Comparison of ENCODE assay signal across 8 mouse cellular contexts in genomic region chr16:4896249-4897027, GRCm38 (mm10). TPM values are rescaled to one million over a fixed set of nuclear protein-coding genes. Genes with fewer than 3 reads are reported as not detected.
A peak's percentile ranks its signal among the peaks of the same experiment; 100 is the strongest.
DNase-seq lines count a peak whose midpoint lies in the region; ATAC-seq and TF ChIP-seq lines count a peak whose summit lies in the region.

No protein-coding gene starts in this region.

- H3K4me3 ChIP-seq in limb, embryonic 12.5 days (replicated peaks), result no peak overlapping the region
- H3K4me3 ChIP-seq in limb, embryonic 10.5 days, result no peak overlapping the region
- H3K4me3 ChIP-seq in olfactory bulb, adult 2 months (ENCODE audit: insufficient read depth, low read depth, low read length), result no peak overlapping the region
- no peak overlapping the region for H3K4me3 ChIP-seq in forebrain, postnatal 0 days (ENCODE audit: low read depth, low read length)

- H3K9ac ChIP-seq in limb, embryonic 12.5 days (replicated peaks), result no peak overlapping the region
- no peak overlapping the region for H3K9ac ChIP-seq in forebrain, postnatal 0 days

- WGBS in limb, embryonic 12.5 days, result 77% methylated on average over 5 of the region's 5 CpGs
- WGBS in limb, embryonic 10.5 days, result 77% methylated on average over 5 of the region's 5 CpGs
- WGBS in olfactory bulb, adult 2 months, result 32% methylated on average over 5 of the region's 5 CpGs
- WGBS in forebrain, postnatal 0 days, result 76% methylated on average over 5 of the region's 5 CpGs

- TF ChIP-seq POLR2A in olfactory bulb, adult 2 months (IDR thresholded peaks at IDR 0.05; ENCODE audit: insufficient read depth, low read depth, low read length), result no peak

- H3K4me2 ChIP-seq in limb, embryonic 12.5 days, result no peak overlapping the region
- no peak overlapping the region for H3K4me2 ChIP-seq in forebrain, postnatal 0 days (ENCODE audit: low read depth)

- no peaks in the 10 kb centered on the region for H3K27me3 ChIP-seq in limb, embryonic 12.5 days
- no peaks in the 10 kb centered on the region for H3K27me3 ChIP-seq in limb, embryonic 10.5 days (ENCODE audit: low read depth, poor library complexity, severe bottlenecking)
- H3K27me3 ChIP-seq in forebrain, postnatal 0 days (ENCODE audit: insufficient read depth, low read length), result no peaks in the 10 kb centered on the region

- ATAC-seq in limb, embryonic 12.5 days (ENCODE audit: insufficient number of reproducible peaks, insufficient read depth, low FRiP score, low TSS enrichment, low read depth), result no peak
- ATAC-seq in CD4-positive, CD25-positive, alpha-beta regulatory T cell, adult 4 months, result no peak
- no peak for ATAC-seq in forebrain, postnatal 0 days

- no peak for DNase-seq in limb, embryonic 10.5 days (ENCODE audit: low spot score)
- peak; percentile 99 for DNase-seq in heart, adult 11 months
- peak; percentile 86 to 92 for DNase-seq in kidney, adult 8-10 months
- DNase-seq in layer of hippocampus, adult 9-11 months, result no peak
- no peak for DNase-seq in forebrain, postnatal 0 days

- no peaks in the 10 kb centered on the region for H3K9me3 ChIP-seq in limb, embryonic 12.5 days
- no peaks in the 10 kb centered on the region for H3K9me3 ChIP-seq in limb, embryonic 10.5 days (replicated peaks)
- H3K9me3 ChIP-seq in forebrain, postnatal 0 days (ENCODE audit: low read length), result no peaks in the 10 kb centered on the region

- no peaks in the 10 kb centered on the region; the same call in 1 of the 2 replicates for H3K4me1 ChIP-seq in limb, embryonic 12.5 days (replicated peaks)
- peaks cover 9% of the 10 kb centered on the region; the same call in 1 of the 2 replicates for H3K4me1 ChIP-seq in limb, embryonic 10.5 days
- peaks cover 21% of the 10 kb centered on the region for H3K4me1 ChIP-seq in olfactory bulb, adult 2 months (ENCODE audit: control insufficient read depth, insufficient read depth, low read length)
- no peaks in the 10 kb centered on the region for H3K4me1 ChIP-seq in forebrain, postnatal 0 days (ENCODE audit: insufficient read depth)

- peaks cover 16% of the 10 kb centered on the region; the same call in 1 of the 2 replicates for H3K36me3 ChIP-seq in limb, embryonic 12.5 days
- H3K36me3 ChIP-seq in limb, embryonic 10.5 days, result peaks cover 8% of the 10 kb centered on the region
- no peaks in the 10 kb centered on the region for H3K36me3 ChIP-seq in forebrain, postnatal 0 days (ENCODE audit: insufficient read depth)

- 0 out of 2 replicates have a peak overlapping the region, but pooled peaks have one; percentile 41 for H3K27ac ChIP-seq in limb, embryonic 12.5 days
- H3K27ac ChIP-seq in limb, embryonic 10.5 days, result no peak overlapping the region
- 0 out of 2 replicates have a peak overlapping the region, but pooled peaks have one; percentile 8 for H3K27ac ChIP-seq in olfactory bulb, adult 2 months (ENCODE audit: insufficient read depth, low read depth, low read length)
- H3K27ac ChIP-seq in forebrain, postnatal 0 days (ENCODE audit: low read depth, low read length), result no peak overlapping the region

- no peak for TF ChIP-seq CTCF in olfactory bulb, adult 2 months (IDR thresholded peaks at IDR 0.05; ENCODE audit: insufficient read depth, low read depth, low read length)
- TF ChIP-seq CTCF in forebrain, postnatal 0 days (IDR thresholded peaks at IDR 0.05; ENCODE audit: low read depth), result no peak

RNA-seq across cellular contexts. Expression of gene Mgrn1, which starts 10.4 kb away (rescaled TPM):
- 87.1 and 87.5 TPM in 2 replicates for polyA plus RNA-seq in limb, embryonic 12.5 days (2016; fragmentation: Nextera tagmentation; extraction: Ambion mirVana)
- polyA plus RNA-seq in limb, embryonic 10.5 days (2016; fragmentation: Nextera tagmentation; extraction: Ambion mirVana), result 68.0 and 84.5 TPM in 2 replicates
- 248 TPM in 1 of 2 replicates, not detected in the other for polyA plus RNA-seq in olfactory bulb, adult 2 months (2012; ENCODE audit: insufficient read depth, insufficient read length, low replicate concordance, missing spikeins)
- 10 to 100 TPM; 35.2 to 58.5 TPM for polyA plus RNA-seq in CD4-positive, CD25-positive, alpha-beta regulatory T cell, adult 4 months (2017; shearing (Covaris generic))
- 123 and 167 TPM in 2 replicates for total RNA-seq in forebrain, postnatal 0 days (2014; rRNA removed)
- 96.1 and 109 TPM in 2 replicates for polyA plus RNA-seq in forebrain, postnatal 0 days (2015; fragmentation: Nextera tagmentation; extraction: Ambion mirVana)

RNA-seq across cellular contexts. Expression of gene Ubald1, which starts 16.3 kb away (rescaled TPM):
- polyA plus RNA-seq in limb, embryonic 12.5 days (2016; fragmentation: Nextera tagmentation; extraction: Ambion mirVana), result 31.5 and 35.3 TPM in 2 replicates
- 43.6 and 43.8 TPM in 2 replicates for polyA plus RNA-seq in limb, embryonic 10.5 days (2016; fragmentation: Nextera tagmentation; extraction: Ambion mirVana)
- polyA plus RNA-seq in olfactory bulb, adult 2 months (2012; ENCODE audit: insufficient read depth, insufficient read length, low replicate concordance, missing spikeins), result not detected in 2 replicates
- polyA plus RNA-seq in CD4-positive, CD25-positive, alpha-beta regulatory T cell, adult 4 months (2017; shearing (Covaris generic)), result 10 to 100 TPM; 19.3 to 21.6 TPM
- 27.7 and 37.7 TPM in 2 replicates for total RNA-seq in forebrain, postnatal 0 days (2014; rRNA removed)
- polyA plus RNA-seq in forebrain, postnatal 0 days (2015; fragmentation: Nextera tagmentation; extraction: Ambion mirVana), result 79.2 and 80.7 TPM in 2 replicates

RNA-seq across cellular contexts. Expression of gene Nudt16l1, which starts 42.1 kb away (rescaled TPM):
- 168 and 171 TPM in 2 replicates for polyA plus RNA-seq in limb, embryonic 12.5 days (2016; fragmentation: Nextera tagmentation; extraction: Ambion mirVana)
- 156 and 167 TPM in 2 replicates for polyA plus RNA-seq in limb, embryonic 10.5 days (2016; fragmentation: Nextera tagmentation; extraction: Ambion mirVana)
- not detected in 2 replicates for polyA plus RNA-seq in olfactory bulb, adult 2 months (2012; ENCODE audit: insufficient read depth, insufficient read length, low replicate concordance, missing spikeins)
- 100 to 1,000 TPM in 1 of 2 experiments, 10 to 100 TPM in 1; 92.1 to 106 TPM for polyA plus RNA-seq in CD4-positive, CD25-positive, alpha-beta regulatory T cell, adult 4 months (2017; shearing (Covaris generic))
- 36.6 and 40.0 TPM in 2 replicates for total RNA-seq in forebrain, postnatal 0 days (2014; rRNA removed)
- 133 and 140 TPM in 2 replicates for polyA plus RNA-seq in forebrain, postnatal 0 days (2015; fragmentation: Nextera tagmentation; extraction: Ambion mirVana)

Comparison
In these comparisons a context has a peak if more than half of its experiments do, and no peak if none do; other contexts are left out.
1. H3K27ac ChIP-seq: peak in limb, embryonic 12.5 days (single experiment) and olfactory bulb, adult 2 months (single experiment); none in limb, embryonic 10.5 days (single experiment) and forebrain, postnatal 0 days (single experiment).
2. DNase-seq: peak in heart, adult 11 months (single experiment) and kidney, adult 8-10 months (2 of 2); none in limb, embryonic 10.5 days (single experiment), layer of hippocampus, adult 9-11 months (single experiment) and forebrain, postnatal 0 days (single experiment).